Mouse (Mus musculus) cerebellum, postnatal 25 days (tissue): ENCODE measurements around the gene Pcsk5.
A peak's percentile ranks its signal among the peaks of the same experiment; 100 is the strongest.

Experiments used
- DNase-seq, 2 experiments: peaks; one replicate each; pipeline ENCODE4 v3.0.0; 2021; ENCODE audit warnings: mixed read lengths in 2 of 2

The Pcsk5 gene

GRCm38 (mm10) chr19:17837471-17837859 lies at the start of gene Pcsk5:
TSS of gene Pcsk5 (minus strand) at chr19:17837632.
- DNase-seq, result peak; percentile 79 to 87

GRCm38 (mm10) chr19:17875804-17876203 lies 38.4 kb upstream of the Pcsk5 start:
- no peak for DNase-seq

GRCm38 (mm10) chr19:17874388-17874787 lies 37.0 kb upstream of the Pcsk5 start:
- DNase-seq, result no peak

GRCm38 (mm10) chr19:17873755-17874154 lies 36.3 kb upstream of the Pcsk5 start:
- DNase-seq, result peak in 1 of 2 experiments; percentile 15

GRCm38 (mm10) chr19:17866317-17866891 lies 29.0 kb upstream of the Pcsk5 start:
- DNase-seq, result no peak

GRCm38 (mm10) chr19:17860351-17861014 lies 23.1 kb upstream of the Pcsk5 start:
- no peak for DNase-seq

GRCm38 (mm10) chr19:17856741-17857140 lies 19.3 kb upstream of the Pcsk5 start:
- DNase-seq, result peak in 1 of 2 experiments; percentile 14

GRCm38 (mm10) chr19:17848417-17848816 lies 11.0 kb upstream of the Pcsk5 start:
- DNase-seq, result no peak

GRCm38 (mm10) chr19:17845967-17846366 lies 8.5 kb upstream of the Pcsk5 start:
- no peak for DNase-seq

- no peak for DNase-seq
Observed at GRCm38 (mm10) chr19:17841586-17841985, 4.2 kb upstream of the Pcsk5 start.

GRCm38 (mm10) chr19:17839856-17840255 lies 2.4 kb upstream of the Pcsk5 start:
- no peak for DNase-seq

GRCm38 (mm10) chr19:17836566-17837470 lies 614 bp downstream of the Pcsk5 start:
- peak in 1 of 2 experiments; percentile 56 for DNase-seq

GRCm38 (mm10) chr19:17835681-17836565 lies 1.5 kb downstream of the Pcsk5 start:
- peak; percentile 16 to 18 for DNase-seq

- no peak for DNase-seq
Observed at GRCm38 (mm10) chr19:17834894-17835293, 2.5 kb downstream of the Pcsk5 start.

- DNase-seq, result no peak
Observed at GRCm38 (mm10) chr19:17831376-17831775, 6.1 kb downstream of the Pcsk5 start.

GRCm38 (mm10) chr19:17828414-17828813 lies 9.0 kb downstream of the Pcsk5 start:
- DNase-seq, result no peak

GRCm38 (mm10) chr19:17826694-17827093 lies 10.7 kb downstream of the Pcsk5 start:
- no peak for DNase-seq

- DNase-seq, result no peak
Observed at GRCm38 (mm10) chr19:17820046-17820445, 17.4 kb downstream of the Pcsk5 start.

GRCm38 (mm10) chr19:17819081-17819480 lies 18.4 kb downstream of the Pcsk5 start:
- DNase-seq, result peak; percentile 51 to 56

GRCm38 (mm10) chr19:17815062-17815461 lies 22.4 kb downstream of the Pcsk5 start:
- DNase-seq, result no peak

GRCm38 (mm10) chr19:17813449-17813990 lies 23.9 kb downstream of the Pcsk5 start:
- no peak for DNase-seq

- DNase-seq, result no peak
Observed at GRCm38 (mm10) chr19:17812661-17813060, 24.8 kb downstream of the Pcsk5 start.
